Mouse (Mus musculus): ENCODE results near the gene Clint1. TPM values are rescaled to one million over a fixed set of nuclear protein-coding genes. Genes with fewer than 3 reads are reported as not detected.

The Clint1 gene
- polyA plus RNA-seq, 1 experiment from 2014 or later = 80.2 TPM

GRCm38 (mm10) chr11:45926640-45927082 is 74.8 kb downstream of the Clint1 start:
- Histone ChIP-seq H3K27me3 (replicated peaks) (no peaks in the 10 kb centered on the region), H3K9me3 (replicated peaks) (no peaks in the 10 kb centered on the region), H3K4me3 (peak overlapping the region; percentile 47), H3K4me2 (peak overlapping the region; percentile 69), H3K4me1 (replicated peaks) (0 out of 2 replicates have a peak, but pooled peaks cover 4% of the 10 kb centered on the region), H3K36me3 (peaks cover 20% of the 10 kb centered on the region), H3K27ac (ENCODE audit: poor library complexity, severe bottlenecking) (no peak overlapping the region), H3K9ac (peak overlapping the region; percentile 65)
- ATAC-seq (ENCODE audit: insufficient number of reproducible peaks, low FRiP score) = peak; percentile 87
- 0% methylated on average over 9 of the region's 9 CpGs for WGBS

GRCm38 (mm10) chr11:45927456-45927855 is 75.6 kb downstream of the Clint1 start:
- Histone ChIP-seq H3K9me3 (replicated peaks) (no peaks in the 10 kb centered on the region), H3K4me3 (no peak overlapping the region), H3K9ac (no peak overlapping the region), H3K36me3 (peaks cover 23% of the 10 kb centered on the region), H3K27me3 (replicated peaks) (no peaks in the 10 kb centered on the region), H3K4me1 (replicated peaks) (0 out of 2 replicates have a peak, but pooled peaks cover 7% of the 10 kb centered on the region), H3K4me2 (no peak overlapping the region), H3K27ac (ENCODE audit: poor library complexity, severe bottlenecking) (no peak overlapping the region)
- ATAC-seq (ENCODE audit: insufficient number of reproducible peaks, low FRiP score) = no peak
- WGBS = 41% methylated on average over 5 of the region's 5 CpGs

GRCm38 (mm10) chr11:45929541-45929940 is 77.7 kb downstream of the Clint1 start:
- no peaks in the 10 kb centered on the region for H3K9me3 ChIP-seq (replicated peaks)
- H3K4me2 ChIP-seq = no peak overlapping the region
- no peaks in the 10 kb centered on the region for H3K27me3 ChIP-seq (replicated peaks)
- H3K36me3 ChIP-seq = peaks cover 44% of the 10 kb centered on the region
- WGBS = 79% methylated on average over 10 of the region's 10 CpGs
- ATAC-seq (ENCODE audit: insufficient number of reproducible peaks, low FRiP score) = no peak
- H3K4me3 ChIP-seq = no peak overlapping the region
- H3K4me1 ChIP-seq (replicated peaks) = 0 out of 2 replicates have a peak, but pooled peaks cover 7% of the 10 kb centered on the region
- no peak overlapping the region for H3K27ac ChIP-seq (ENCODE audit: poor library complexity, severe bottlenecking)
- no peak overlapping the region for H3K9ac ChIP-seq

- H3K27me3 ChIP-seq (replicated peaks) = no peaks in the 10 kb centered on the region
- 0 out of 2 replicates have a peak, but pooled peaks cover 7% of the 10 kb centered on the region for H3K4me1 ChIP-seq (replicated peaks)
- H3K9me3 ChIP-seq (replicated peaks) = no peaks in the 10 kb centered on the region
- H3K4me3 ChIP-seq = no peak overlapping the region
- no peak overlapping the region for H3K27ac ChIP-seq (ENCODE audit: poor library complexity, severe bottlenecking)
- H3K4me2 ChIP-seq = no peak overlapping the region
- no peak overlapping the region for H3K9ac ChIP-seq
- peaks cover 73% of the 10 kb centered on the region for H3K36me3 ChIP-seq
- WGBS = 85% methylated on average over 10 of the region's 10 CpGs
- no peak for ATAC-seq (ENCODE audit: insufficient number of reproducible peaks, low FRiP score)
Observed at GRCm38 (mm10) chr11:45932771-45933170, 80.9 kb downstream of the Clint1 start.

- H3K4me1 ChIP-seq (replicated peaks) = peaks cover 24% of the 10 kb centered on the region
- no peak overlapping the region for H3K27ac ChIP-seq (ENCODE audit: poor library complexity, severe bottlenecking)
- H3K36me3 ChIP-seq = peaks cover 50% of the 10 kb centered on the region
- H3K4me2 ChIP-seq = no peak overlapping the region
- no peak for ATAC-seq (ENCODE audit: insufficient number of reproducible peaks, low FRiP score)
- no peak overlapping the region for H3K4me3 ChIP-seq
- 90% methylated on average over 8 of the region's 8 CpGs for WGBS
- no peaks in the 10 kb centered on the region for H3K27me3 ChIP-seq (replicated peaks)
- no peaks in the 10 kb centered on the region for H3K9me3 ChIP-seq (replicated peaks)
- no peak overlapping the region for H3K9ac ChIP-seq
Observed at GRCm38 (mm10) chr11:45937478-45937877, 85.6 kb downstream of the Clint1 start.

- H3K36me3 ChIP-seq = peaks cover 35% of the 10 kb centered on the region
- no peak; the same call in 1 of the 2 replicates for ATAC-seq (ENCODE audit: insufficient number of reproducible peaks, low FRiP score)
- no peak overlapping the region for H3K9ac ChIP-seq
- no peaks in the 10 kb centered on the region for H3K27me3 ChIP-seq (replicated peaks)
- H3K4me3 ChIP-seq = no peak overlapping the region
- H3K4me2 ChIP-seq = no peak overlapping the region
- H3K9me3 ChIP-seq (replicated peaks) = no peaks in the 10 kb centered on the region
- H3K27ac ChIP-seq (ENCODE audit: poor library complexity, severe bottlenecking) = no peak overlapping the region
- peaks cover 37% of the 10 kb centered on the region for H3K4me1 ChIP-seq (replicated peaks)
- WGBS = 73% methylated on average over 8 of the region's 8 CpGs
Observed at GRCm38 (mm10) chr11:45938917-45939316, 87.1 kb downstream of the Clint1 start.

- no peak overlapping the region for H3K9ac ChIP-seq
- peaks cover 39% of the 10 kb centered on the region for H3K4me1 ChIP-seq (replicated peaks)
- H3K27me3 ChIP-seq (replicated peaks) = no peaks in the 10 kb centered on the region
- H3K27ac ChIP-seq (ENCODE audit: poor library complexity, severe bottlenecking) = no peak overlapping the region
- no peak overlapping the region for H3K4me3 ChIP-seq
- H3K9me3 ChIP-seq (replicated peaks) = no peaks in the 10 kb centered on the region
- peaks cover 2% of the 10 kb centered on the region for H3K36me3 ChIP-seq
- 88% methylated on average over 7 of the region's 7 CpGs for WGBS
- no peak for ATAC-seq (ENCODE audit: insufficient number of reproducible peaks, low FRiP score)
- H3K4me2 ChIP-seq = no peak overlapping the region
Observed at GRCm38 (mm10) chr11:45942281-45942680, 90.4 kb downstream of the Clint1 start.

- ATAC-seq (ENCODE audit: insufficient number of reproducible peaks, low FRiP score) = no peak
- 0 out of 2 replicates have a peak overlapping the region, but pooled peaks have one; percentile 35 for H3K27ac ChIP-seq (ENCODE audit: poor library complexity, severe bottlenecking)
- peaks cover 4% of the 10 kb centered on the region for H3K36me3 ChIP-seq
- H3K4me2 ChIP-seq = peak overlapping the region; percentile 93
- H3K27me3 ChIP-seq (replicated peaks) = no peaks in the 10 kb centered on the region
- peak overlapping the region; percentile 97 for H3K4me3 ChIP-seq
- WGBS = 56% methylated on average over 7 of the region's 7 CpGs
- peak overlapping the region; percentile 96 for H3K9ac ChIP-seq
- H3K9me3 ChIP-seq (replicated peaks) = no peaks in the 10 kb centered on the region
- peaks cover 39% of the 10 kb centered on the region for H3K4me1 ChIP-seq (replicated peaks)
Observed at GRCm38 (mm10) chr11:45943108-45943705, 91.4 kb downstream of the Clint1 start.

GRCm38 (mm10) chr11:45943891-45944642 is 92.2 kb downstream of the Clint1 start:
- Histone ChIP-seq H3K27ac (ENCODE audit: poor library complexity, severe bottlenecking) (peak overlapping the region; percentile 72), H3K4me1 (replicated peaks) (peaks cover 39% of the 10 kb centered on the region), H3K36me3 (peaks cover 11% of the 10 kb centered on the region), H3K4me3 (peak overlapping the region; percentile 97), H3K4me2 (peak overlapping the region; percentile 93), H3K9me3 (replicated peaks) (no peaks in the 10 kb centered on the region), H3K27me3 (replicated peaks) (no peaks in the 10 kb centered on the region), H3K9ac (peak overlapping the region; percentile 96)
- ATAC-seq (ENCODE audit: insufficient number of reproducible peaks, low FRiP score) = peak; percentile 66
- WGBS = under 1% methylated on average over 49 of the region's 49 CpGs

GRCm38 (mm10) chr11:45944643-45945156 is 92.8 kb downstream of the Clint1 start, which contains the start of gene Lsm11:
Lsm11 (minus strand) TSS chr11:45944935.
- H3K27ac ChIP-seq (ENCODE audit: poor library complexity, severe bottlenecking) = peak within 1 kb of the TSS; percentile 72
- peak within 1 kb of the TSS; percentile 96 for H3K9ac ChIP-seq
- peaks cover 33% of the 10 kb centered on the region for H3K4me1 ChIP-seq (replicated peaks)
- no peaks in the 10 kb centered on the region for H3K27me3 ChIP-seq (replicated peaks)
- peak; percentile 91 for ATAC-seq (ENCODE audit: insufficient number of reproducible peaks, low FRiP score)
- H3K4me3 ChIP-seq = peak within 1 kb of the TSS; percentile 97
- peaks cover 16% of the 10 kb centered on the region for H3K36me3 ChIP-seq
- 1% methylated on average over 55 of the region's 55 CpGs for WGBS
- no peaks in the 10 kb centered on the region for H3K9me3 ChIP-seq (replicated peaks)
- peak within 1 kb of the TSS; percentile 93 for H3K4me2 ChIP-seq

- Histone ChIP-seq H3K9ac (no peak overlapping the region), H3K27me3 (replicated peaks) (no peaks in the 10 kb centered on the region), H3K36me3 (peaks cover 36% of the 10 kb centered on the region), H3K9me3 (replicated peaks) (no peaks in the 10 kb centered on the region), H3K4me2 (no peak overlapping the region), H3K27ac (ENCODE audit: poor library complexity, severe bottlenecking) (no peak overlapping the region), H3K4me3 (no peak overlapping the region), H3K4me1 (replicated peaks) (peaks cover 19% of the 10 kb centered on the region)
- WGBS = 82% methylated on average over 4 of the region's 4 CpGs
- ATAC-seq (ENCODE audit: insufficient number of reproducible peaks, low FRiP score) = no peak
Observed at GRCm38 (mm10) chr11:45946796-45947195, 94.9 kb downstream of the Clint1 start.
